Mouse (Mus musculus): Measurements from ENCODE around the gene Smim27. TPM values are rescaled to one million over a fixed set of nuclear protein-coding genes. Genes with fewer than 3 reads are reported as not detected.

Smim27 gene
- total RNA-seq, 2 experiments from 2014 or later, result 34.2 to 34.7 TPM

Other genes starting within 250 kb of the Smim27 start
- gene Aco1, start 126.5 kb upstream of the Smim27 start, total RNA-seq (2021), result 10 to 100 TPM; 43.7 to 45.9 TPM
- 10 to 100 TPM in 1 of 2 experiments, 1 to 10 TPM in 1; 7.7 to 10.2 TPM for gene Ddx58, start 29.8 kb upstream of the Smim27 start, total RNA-seq (2021)
- gene Topors, start 271 bp downstream of the Smim27 start, total RNA-seq (2021), result 10 to 100 TPM; 15.7 to 18.1 TPM
- 100 to 1,000 TPM; 450 to 461 TPM for gene Ndufb6, start 9.8 kb downstream of the Smim27 start, total RNA-seq (2021)
- under 1 TPM; 0.15 to 0.19 TPM for gene Tmem215, start 202.6 kb downstream of the Smim27 start, total RNA-seq (2021)